Mouse (Mus musculus) liver, postnatal 0 days (tissue): ENCODE measurements at regions not wholly inside any gene's neighbourhood (a gene's known extent, or its start where the extent isn't known, plus 50 kb on each side); places are given as distances from the start of the nearest gene placed in this dataset.

Experiments used
- ATAC-seq: fragments of 200-750 bp; cut with Nextera tagmentation; 2 replicates; pipeline ENCODE4 v1.8.0; 2017; ENCODE audit warnings: mild to moderate bottlenecking, moderate library complexity
- DNase-seq: peaks from one replicate; pipeline ENCODE4 v3.0.0-alpha.2; 2016
- H3K27ac ChIP-seq: fragments of 300-500 bp; sonication (generic); 2 replicates; pipeline ENCODE4 v1.5.1; 2014; ENCODE audit warnings: antibody characterized with exemption, moderate library complexity, mild to moderate bottlenecking, low read depth
- H3K27me3 ChIP-seq: fragments of 300-500 bp; sonication (generic); 2 replicates; pipeline ENCODE4 v1.6.1; 2014; ENCODE audit warnings: low read length, control low read depth, mixed read lengths; ENCODE audit not compliant: insufficient read depth
- H3K36me3 ChIP-seq: fragments of 300-500 bp; sonication (generic); replicated peaks from 2 replicates; pipeline ENCODE4 v1.6.1; 2014; ENCODE audit warnings: mild to moderate bottlenecking, control low read depth, low read length, moderate library complexity, mixed read lengths; ENCODE audit not compliant: insufficient read depth
- H3K4me1 ChIP-seq: fragments of 300-500 bp; sonication (generic); 2 replicates; pipeline ENCODE4 v1.6.1; 2014; ENCODE audit warnings: antibody characterized with exemption, mild to moderate bottlenecking, control low read depth; ENCODE audit not compliant: insufficient read depth
- H3K4me2 ChIP-seq: fragments of 300-500 bp; sonication (generic); 2 replicates; pipeline ENCODE4 v1.6.1; 2014; ENCODE audit warnings: low read depth, mild to moderate bottlenecking, low read length, moderate library complexity, mixed read lengths
- H3K4me3 ChIP-seq: fragments of 300-500 bp; sonication (generic); 2 replicates; pipeline ENCODE4 v1.5.1; 2014; ENCODE audit warnings: low read depth, low read length
- H3K9ac ChIP-seq: fragments of 300-500 bp; sonication (generic); replicated peaks from 2 replicates; pipeline ENCODE4 v1.6.1; 2014; ENCODE audit warnings: mild to moderate bottlenecking, moderate library complexity
- H3K9me3 ChIP-seq: fragments of 300-500 bp; sonication (generic); 2 replicates; pipeline ENCODE4 v1.6.1; 2016; ENCODE audit warnings: mild to moderate bottlenecking, control low read depth, low read length, mixed read lengths
- CTCF ChIP-seq: sonication (generic); IDR thresholded peaks from 2 replicates; pipeline ENCODE4 v1.5.1; 2016; ENCODE audit warnings: antibody characterized with exemption, low read depth
- EP300 ChIP-seq: IDR thresholded peaks from 2 replicates; pipeline ENCODE4 v1.6.1; 2016; ENCODE audit warnings: antibody characterized with exemption, low read depth, mild to moderate bottlenecking
- WGBS: fragments of 180-500 bp; shearing (Covaris S2); extraction: QIAGEN DNeasy Blood & Tissue Kit; methylation state at CpG from one replicate; pipeline ENCODE4 v1.1.7; 2014; ENCODE audit not compliant: insufficient replicate concordance; 5-methylcytosine and 5-hydroxymethylcytosine counted together

DNA sequence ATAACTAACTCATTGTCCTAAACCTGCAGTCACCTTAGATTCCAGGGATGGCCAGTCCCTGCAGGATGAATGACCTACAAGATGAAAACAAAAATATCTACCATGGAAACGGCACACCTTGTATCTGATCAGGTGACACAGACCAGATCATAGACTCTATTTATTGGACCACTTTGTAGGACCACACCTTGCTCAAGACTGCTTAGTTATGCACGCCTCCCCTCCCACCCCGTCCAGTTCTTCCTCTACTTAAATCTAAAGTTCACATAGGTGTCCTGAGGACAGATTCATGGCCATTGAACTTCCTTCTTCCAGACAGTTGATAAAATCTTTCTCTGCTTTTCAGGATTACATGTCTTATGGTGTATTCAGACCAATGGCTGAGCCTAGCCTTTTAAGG lies 217.5 kb downstream of the Rplp1 start:
- no peak overlapping the region for H3K27ac ChIP-seq
- TF ChIP-seq EP300: no peak
- TF ChIP-seq CTCF: no peak
- H3K36me3 ChIP-seq: no peaks in the 10 kb centered on the region
- H3K4me3 ChIP-seq: no peak overlapping the region
- no peak for DNase-seq
- 76% methylated on average over 3 of the region's 3 CpGs for WGBS
- peaks cover 12% of the 10 kb centered on the region for H3K4me1 ChIP-seq
- 0 out of 2 replicates have a peak, but pooled peaks cover 13% of the 10 kb centered on the region for H3K27me3 ChIP-seq
- H3K9ac ChIP-seq: no peak overlapping the region
- no peak for ATAC-seq
- H3K4me2 ChIP-seq: no peak overlapping the region
- H3K9me3 ChIP-seq: no peaks in the 10 kb centered on the region

DNA sequence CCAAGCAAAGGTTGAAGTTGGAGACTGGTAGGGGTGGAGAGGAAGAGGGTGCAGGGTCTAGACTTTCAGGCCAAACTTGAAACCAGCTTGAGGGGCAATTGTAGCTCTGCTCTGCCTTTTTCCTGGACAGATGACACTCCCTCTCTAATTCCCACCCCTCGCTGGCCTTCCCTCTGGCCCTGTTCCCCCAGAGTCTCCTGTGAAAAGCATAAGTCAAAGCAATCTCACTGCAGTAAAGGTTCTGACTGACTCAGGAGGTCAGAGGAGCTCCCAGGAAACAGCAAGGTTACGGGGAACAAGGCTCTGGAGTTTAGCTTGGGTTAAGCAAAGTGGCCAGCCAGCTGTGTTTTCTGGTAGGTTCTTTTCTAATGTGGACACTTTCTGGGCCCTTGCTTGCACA lies 218.5 kb downstream of the Rplp1 start:
- H3K9ac ChIP-seq: no peak overlapping the region
- H3K27me3 ChIP-seq: 0 out of 2 replicates have a peak, but pooled peaks cover 13% of the 10 kb centered on the region
- H3K9me3 ChIP-seq: no peaks in the 10 kb centered on the region
- H3K27ac ChIP-seq: no peak overlapping the region
- DNase-seq (no peak), ATAC-seq (no peak)
- 78% methylated on average over 2 of the region's 2 CpGs for WGBS
- no peak overlapping the region for H3K4me3 ChIP-seq
- H3K4me2 ChIP-seq: no peak overlapping the region
- peaks cover 12% of the 10 kb centered on the region for H3K4me1 ChIP-seq
- TF ChIP-seq EP300 (no peak), CTCF (no peak)
- no peaks in the 10 kb centered on the region for H3K36me3 ChIP-seq

DNA sequence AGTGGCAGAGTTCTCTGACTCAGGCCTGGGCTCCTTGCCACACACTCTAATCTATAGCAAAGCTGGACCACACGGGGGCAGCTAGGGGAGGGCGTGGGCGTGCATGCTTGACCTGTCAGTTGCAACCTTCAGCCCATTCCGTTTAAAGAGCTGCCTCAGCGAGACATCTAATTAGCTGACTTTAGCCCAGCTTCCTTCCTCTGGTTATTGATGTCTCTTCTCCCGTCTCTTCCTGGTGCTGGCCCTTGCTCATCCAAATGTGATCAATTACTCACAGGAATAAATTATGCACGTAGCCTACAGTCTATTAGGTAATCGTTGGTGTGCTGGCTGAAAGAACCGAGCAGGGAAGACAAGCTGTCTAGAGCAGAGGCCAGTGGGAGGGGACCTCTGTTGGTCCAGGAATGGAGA lies 219.0 kb downstream of the Rplp1 start:
- H3K4me3 ChIP-seq: no peak overlapping the region
- TF ChIP-seq CTCF (peak; percentile 59), EP300 (no peak)
- 12% methylated on average over 9 of the region's 9 CpGs for WGBS
- no peaks in the 10 kb centered on the region for H3K9me3 ChIP-seq
- H3K36me3 ChIP-seq: no peaks in the 10 kb centered on the region
- no peak overlapping the region for H3K27ac ChIP-seq
- H3K4me1 ChIP-seq: peaks cover 12% of the 10 kb centered on the region
- ATAC-seq: peak; percentile 54; the same call in 1 of the 2 replicates
- H3K9ac ChIP-seq: no peak overlapping the region
- 0 out of 2 replicates have a peak, but pooled peaks cover 13% of the 10 kb centered on the region for H3K27me3 ChIP-seq
- no peak overlapping the region for H3K4me2 ChIP-seq
- DNase-seq: peak; percentile 63

DNA sequence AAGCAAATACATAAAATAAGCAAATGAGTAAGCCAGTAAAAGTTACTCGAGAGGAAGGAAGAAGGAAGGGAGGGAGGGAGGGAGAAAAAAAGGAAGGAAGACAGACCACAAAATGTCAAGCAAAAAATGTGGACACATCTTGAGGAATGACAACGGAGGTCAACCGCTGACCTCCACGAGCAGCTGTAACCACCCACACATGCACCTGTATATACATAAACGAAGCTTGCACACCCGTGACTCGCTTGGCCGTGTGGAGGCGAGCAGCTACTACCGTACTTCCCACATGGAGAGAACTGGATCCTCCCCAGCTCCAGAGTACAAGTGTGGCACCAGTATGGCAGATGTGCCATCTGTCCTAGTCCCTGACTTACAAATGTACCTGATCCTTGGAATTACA lies 220.1 kb downstream of the Rplp1 start:
- DNase-seq: no peak
- WGBS: 29% methylated on average over 10 of the region's 10 CpGs

DNA sequence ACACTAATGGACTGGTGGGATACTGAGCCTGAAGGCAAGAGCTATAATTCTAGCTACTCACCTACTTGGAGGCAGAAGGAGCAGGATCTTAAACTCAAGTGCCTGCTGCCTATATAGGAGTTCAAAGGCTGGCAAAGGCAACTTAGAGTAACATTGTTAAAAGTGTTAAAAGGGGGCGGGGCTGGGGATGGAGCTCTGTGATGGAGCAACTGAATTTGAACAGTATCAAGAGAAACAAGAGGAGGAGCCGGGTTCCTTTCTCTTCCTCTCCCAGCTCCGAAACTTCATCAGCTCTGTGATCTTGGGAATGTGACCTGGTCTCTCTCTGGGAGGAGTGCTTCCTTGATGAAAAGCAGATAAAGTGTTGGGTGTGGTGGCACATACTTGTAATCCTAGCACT lies 223.6 kb downstream of the Rplp1 start:
- no peak for DNase-seq
- Histone ChIP-seq H3K27me3 (0 out of 2 replicates have a peak, but pooled peaks cover 2% of the 10 kb centered on the region), H3K4me3 (no peak overlapping the region), H3K9ac (no peak overlapping the region), H3K9me3 (no peaks in the 10 kb centered on the region), H3K4me2 (no peak overlapping the region), H3K36me3 (no peaks in the 10 kb centered on the region), H3K4me1 (peaks cover 10% of the 10 kb centered on the region), H3K27ac (no peak overlapping the region)
- WGBS: 71% methylated on average over 3 of the region's 3 CpGs
- ATAC-seq: no peak
- TF ChIP-seq EP300 (no peak), CTCF (no peak)

More for the DNA sequence above, 220.1 kb downstream of the Rplp1 start:
- Histone ChIP-seq H3K27me3 (0 out of 2 replicates have a peak, but pooled peaks cover 8% of the 10 kb centered on the region), H3K36me3 (no peaks in the 10 kb centered on the region), H3K9ac (no peak overlapping the region), H3K4me3 (no peak overlapping the region), H3K9me3 (no peaks in the 10 kb centered on the region), H3K4me1 (peaks cover 12% of the 10 kb centered on the region), H3K27ac (no peak overlapping the region), H3K4me2 (no peak overlapping the region)
- ATAC-seq: no peak
- no peak for TF ChIP-seq CTCF

DNA sequence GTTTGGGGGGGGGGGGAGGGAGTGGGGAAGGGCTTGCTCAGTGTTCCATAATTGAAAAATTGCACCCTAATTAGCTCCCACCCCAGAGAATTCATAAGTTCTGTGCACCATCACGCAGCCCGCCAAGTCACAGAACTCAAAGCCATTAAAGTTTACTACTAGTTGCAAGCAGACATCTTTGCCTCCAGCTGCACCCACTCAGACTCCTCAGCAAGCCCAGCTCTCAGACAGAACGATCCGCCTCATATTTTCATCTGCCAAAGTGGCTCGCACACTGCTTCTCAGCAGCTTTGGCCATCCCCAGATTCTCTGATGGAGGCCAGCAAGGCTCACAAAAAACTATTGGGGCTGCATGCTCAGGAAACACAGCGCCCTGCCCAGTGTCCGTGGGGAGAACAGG lies 224.4 kb downstream of the Rplp1 start:
- no peak overlapping the region for H3K27ac ChIP-seq
- H3K27me3 ChIP-seq: 0 out of 2 replicates have a peak, but pooled peaks cover 2% of the 10 kb centered on the region
- H3K9ac ChIP-seq: no peak overlapping the region
- TF ChIP-seq CTCF (no peak), EP300 (no peak)
- H3K4me2 ChIP-seq: no peak overlapping the region
- no peak for DNase-seq
- no peaks in the 10 kb centered on the region for H3K36me3 ChIP-seq
- no peak for ATAC-seq
- 78% methylated on average over 7 of the region's 7 CpGs for WGBS
- H3K9me3 ChIP-seq: no peaks in the 10 kb centered on the region
- H3K4me1 ChIP-seq: 0 out of 2 replicates have a peak, but pooled peaks cover 3% of the 10 kb centered on the region
- H3K4me3 ChIP-seq: no peak overlapping the region

DNA sequence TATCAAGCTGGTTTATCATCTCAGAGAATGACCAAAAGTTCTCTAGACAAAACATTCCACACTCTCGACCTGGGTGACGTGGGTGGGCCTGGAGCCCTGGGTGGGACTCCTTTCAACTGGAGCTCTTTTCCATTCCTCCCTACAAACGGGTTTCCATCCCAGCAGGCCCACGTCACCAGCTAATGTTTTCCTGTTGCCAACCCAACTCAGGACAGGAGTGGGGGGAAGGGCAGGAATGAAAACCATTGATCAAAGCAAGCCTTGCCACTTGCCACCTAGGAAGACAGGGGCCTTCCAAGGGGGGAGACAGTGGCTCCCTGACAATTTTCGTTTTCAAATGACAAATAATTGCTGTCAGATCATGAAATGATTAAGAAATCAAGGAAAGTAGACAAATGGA lies 224.8 kb downstream of the Rplp1 start:
- DNase-seq (no peak), ATAC-seq (no peak)
- Histone ChIP-seq H3K4me3 (no peak overlapping the region), H3K36me3 (no peaks in the 10 kb centered on the region), H3K4me2 (no peak overlapping the region), H3K9me3 (no peaks in the 10 kb centered on the region), H3K4me1 (0 out of 2 replicates have a peak, but pooled peaks cover 3% of the 10 kb centered on the region), H3K27ac (no peak overlapping the region), H3K27me3 (0 out of 2 replicates have a peak, but pooled peaks cover 2% of the 10 kb centered on the region), H3K9ac (no peak overlapping the region)
- TF ChIP-seq EP300 (no peak), CTCF (no peak)
- 57% methylated on average over 5 of the region's 5 CpGs for WGBS
